Mouse (Mus musculus) cortical plate, adult 2 months (tissue): ENCODE measurements at regions not wholly inside any gene's neighbourhood (a gene's known extent, or its start where the extent isn't known, plus 50 kb on each side); places are given as distances from the start of the nearest gene placed in this dataset.

Experiments used
- CTCF ChIP-seq: fragments of 200-500 bp; IDR thresholded peaks from 2 replicates; pipeline ENCODE4 v1.5.1; 2011; ENCODE audit warnings: mild to moderate bottlenecking, control low read depth, low read length; ENCODE audit not compliant: insufficient read depth; ENCODE audit errors: extremely low read depth
- POLR2A ChIP-seq: fragments of 200-500 bp; IDR thresholded peaks from 2 replicates; pipeline ENCODE4 v1.6.1; 2011; ENCODE audit warnings: mild to moderate bottlenecking, low read length, control low read depth; ENCODE audit not compliant: insufficient read depth; ENCODE audit errors: extremely low read depth

DNA sequence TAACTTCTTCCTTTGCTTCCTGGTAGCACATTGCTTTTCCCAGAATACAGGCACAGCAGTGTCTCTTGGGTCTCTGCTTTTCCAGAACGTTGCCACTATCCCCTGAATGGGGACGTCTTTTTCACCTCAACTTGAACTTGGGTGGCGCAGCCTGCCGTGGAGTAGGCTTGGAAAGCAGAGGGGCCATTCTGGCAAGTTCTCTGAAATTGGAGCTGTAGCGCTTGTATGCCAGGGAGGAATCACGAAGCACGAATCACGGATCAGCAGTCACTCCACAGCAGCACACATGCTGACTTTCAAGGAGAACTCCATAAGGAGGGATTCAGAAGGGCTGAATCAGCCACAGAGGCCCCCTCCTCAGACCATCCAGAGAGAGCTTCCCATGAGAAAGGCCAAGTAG is 351.2 kb downstream of the Bcor start:
- TF ChIP-seq POLR2A (no peak), CTCF (no peak)
